Mouse (Mus musculus) C2C12 (cell line): Measurements from ENCODE around the gene Rere. TPM values are rescaled to one million over a fixed set of nuclear protein-coding genes. Genes with fewer than 3 reads are reported as not detected.

Source experiments
- H3K27me3 ChIP-seq: one replicate; pipeline ENCODE4 v1.6.1; 2011; ENCODE audit not compliant: control insufficient read depth, insufficient read depth, insufficient read length
- H3K36me3 ChIP-seq: one replicate; pipeline ENCODE4 v1.6.1; 2011; ENCODE audit not compliant: control insufficient read depth, insufficient read depth
- H3K4me3 ChIP-seq: one replicate; pipeline ENCODE4 v1.5.1; 2011; ENCODE audit warnings: mild to moderate bottlenecking, control low read depth; ENCODE audit not compliant: poor library complexity, insufficient read depth, severe bottlenecking
- H3K79me2 ChIP-seq: one replicate; pipeline ENCODE4 v1.6.1; 2011; ENCODE audit not compliant: control insufficient read depth, insufficient read depth
- H3K79me3 ChIP-seq: one replicate; pipeline ENCODE4 v1.6.1; 2011; ENCODE audit warnings: low read depth, control low read depth
- H3ac ChIP-seq: one replicate; pipeline ENCODE3; 2011; ENCODE audit warnings: low read depth; ENCODE audit not compliant: control insufficient read depth, insufficient read length
- CEBPB ChIP-seq: IDR thresholded peaks from one replicate; pipeline ENCODE4 v1.6.1; 2011; ENCODE audit warnings: low read depth, mild to moderate bottlenecking, control low read depth, moderate library complexity
- CTCF ChIP-seq: IDR thresholded peaks from one replicate; pipeline ENCODE4 v1.5.1; 2011; ENCODE audit not compliant: control insufficient read depth, insufficient read depth, insufficient read length
- FOSL1 ChIP-seq: IDR thresholded peaks from one replicate; pipeline ENCODE4 v1.8.0; 2011; ENCODE audit warnings: mild to moderate bottlenecking, low read length; ENCODE audit not compliant: poor library complexity, insufficient read depth, severe bottlenecking
- MAX ChIP-seq: IDR thresholded peaks from one replicate; pipeline ENCODE4 v1.6.1; 2011; ENCODE audit warnings: mild to moderate bottlenecking, control low read depth
- MYOD1 ChIP-seq: IDR thresholded peaks from one replicate; pipeline ENCODE4 v1.6.1; 2011; ENCODE audit warnings: low read depth; ENCODE audit not compliant: control insufficient read depth, insufficient read length
- MYOG ChIP-seq: IDR thresholded peaks from one replicate; pipeline ENCODE4 v1.6.1; 2011; ENCODE audit not compliant: control insufficient read depth, insufficient read length; ENCODE audit errors: extremely low read depth
- USF1 ChIP-seq: IDR thresholded peaks from one replicate; pipeline ENCODE4 v1.6.1; 2011; ENCODE audit warnings: low read depth, mild to moderate bottlenecking, control low read depth, moderate library complexity
- polyA plus RNA-seq: library from polyadenylated mRNA; unstranded; fragments of >200 nt; fragmentation: generic; extraction: Trizol; gene quantifications from one replicate; pipeline ENCODE4 v1.2.1, GENCODE M21; 2012; ENCODE audit warnings: missing spikeins

Rere gene
- polyA plus RNA-seq, 1 experiment, result 27.1 TPM

- no peak overlapping the region for H3K4me3 ChIP-seq
- H3K27me3 ChIP-seq, result no peaks in the 10 kb centered on the region
- peaks cover 100% of the 10 kb centered on the region for H3K79me2 ChIP-seq
- TF ChIP-seq MYOG, result no peak
- H3ac ChIP-seq, result no peak overlapping the region
- peaks cover 84% of the 10 kb centered on the region for H3K79me3 ChIP-seq
- H3K36me3 ChIP-seq, result no peaks in the 10 kb centered on the region
These were observed 98.3 kb downstream of the Rere start for GRCm38 (mm10) chr4:150379772-150380171.

GRCm38 (mm10) chr4:150380273-150380672 lies 98.8 kb downstream of the Rere start:
- Histone ChIP-seq H3K4me3 (no peak overlapping the region), H3K36me3 (no peaks in the 10 kb centered on the region), H3K79me3 (peaks cover 83% of the 10 kb centered on the region), H3ac (no peak overlapping the region), H3K79me2 (peaks cover 100% of the 10 kb centered on the region), H3K27me3 (no peaks in the 10 kb centered on the region)
- TF ChIP-seq MYOG (no peak), MAX (no peak), CEBPB (no peak), MYOD1 (no peak), FOSL1 (no peak), CTCF (no peak), USF1 (no peak)

GRCm38 (mm10) chr4:150382504-150382903 lies 101.1 kb downstream of the Rere start:
- Histone ChIP-seq H3K27me3 (no peaks in the 10 kb centered on the region), H3K4me3 (no peak overlapping the region), H3ac (no peak overlapping the region), H3K79me3 (peaks cover 80% of the 10 kb centered on the region), H3K79me2 (peaks cover 99% of the 10 kb centered on the region), H3K36me3 (no peaks in the 10 kb centered on the region)
- no peak for TF ChIP-seq MYOD1
- TF ChIP-seq CEBPB, result no peak
- TF ChIP-seq CTCF, result no peak
- no peak for TF ChIP-seq MYOG
- no peak for TF ChIP-seq USF1
- TF ChIP-seq MAX, result no peak
- TF ChIP-seq FOSL1, result no peak

GRCm38 (mm10) chr4:150384405-150384804 lies 103.0 kb downstream of the Rere start:
- Histone ChIP-seq H3K4me3 (no peak overlapping the region), H3K79me2 (peaks cover 99% of the 10 kb centered on the region), H3K36me3 (peaks cover 2% of the 10 kb centered on the region), H3ac (no peak overlapping the region), H3K79me3 (peaks cover 82% of the 10 kb centered on the region), H3K27me3 (no peaks in the 10 kb centered on the region)
- TF ChIP-seq FOSL1, result no peak
- TF ChIP-seq MYOG, result no peak
- TF ChIP-seq MAX, result no peak
- no peak for TF ChIP-seq USF1
- TF ChIP-seq CEBPB, result no peak
- TF ChIP-seq CTCF, result no peak
- TF ChIP-seq MYOD1, result no peak

- TF ChIP-seq MYOD1, result no peak
- TF ChIP-seq CTCF, result no peak
- no peak for TF ChIP-seq CEBPB
- TF ChIP-seq USF1, result no peak
- TF ChIP-seq MAX, result no peak
- TF ChIP-seq MYOG, result no peak
- TF ChIP-seq FOSL1, result no peak
- Histone ChIP-seq H3K27me3 (no peaks in the 10 kb centered on the region), H3ac (no peak overlapping the region), H3K79me3 (peaks cover 83% of the 10 kb centered on the region), H3K4me3 (no peak overlapping the region), H3K79me2 (peaks cover 99% of the 10 kb centered on the region), H3K36me3 (peaks cover 3% of the 10 kb centered on the region)
These were observed 103.5 kb downstream of the Rere start for GRCm38 (mm10) chr4:150384899-150385298.

- peaks cover 3% of the 10 kb centered on the region for H3K36me3 ChIP-seq
- no peaks in the 10 kb centered on the region for H3K27me3 ChIP-seq
- no peak overlapping the region for H3K4me3 ChIP-seq
- TF ChIP-seq FOSL1, result no peak
- TF ChIP-seq CEBPB, result no peak
- no peak for TF ChIP-seq MYOD1
- TF ChIP-seq MAX, result no peak
- no peak for TF ChIP-seq CTCF
- TF ChIP-seq MYOG, result no peak
- no peak for TF ChIP-seq USF1
- peaks cover 99% of the 10 kb centered on the region for H3K79me2 ChIP-seq
- H3K79me3 ChIP-seq, result peaks cover 75% of the 10 kb centered on the region
- no peak overlapping the region for H3ac ChIP-seq
These were observed 107.1 kb downstream of the Rere start for GRCm38 (mm10) chr4:150388518-150388917.
